In the genomic region with DNA sequence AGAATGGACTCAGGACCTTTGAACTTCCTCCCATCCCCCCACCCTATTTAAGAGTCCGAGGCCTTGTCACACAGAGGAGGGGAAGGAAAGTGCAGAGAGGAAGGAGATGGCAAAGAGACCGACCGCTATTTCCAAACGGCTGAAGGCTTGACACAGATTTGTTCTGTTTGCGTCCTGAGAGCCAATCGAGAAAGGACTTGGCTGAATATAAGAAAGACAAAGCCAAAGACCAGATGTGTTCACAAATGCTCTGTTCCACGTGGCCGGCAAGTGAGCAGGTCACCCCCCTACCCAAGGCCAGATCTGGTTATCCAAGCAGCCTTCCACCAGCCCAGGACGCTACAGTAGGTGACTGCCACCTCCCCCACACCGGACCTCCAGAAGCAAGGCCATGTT, we compare ENCODE assay signal across 8 mouse cellular contexts. TPM values are rescaled to one million over a fixed set of nuclear protein-coding genes. Genes with fewer than 3 reads are reported as not detected.
DNase-seq lines count a peak whose midpoint lies in the region; ATAC-seq lines count a peak whose summit lies in the region.

No protein-coding gene starts in this region.

- no peaks in the 10 kb centered on the region for H3K27me3 ChIP-seq in intestine, embryonic 16.5 days (replicated peaks; ENCODE audit: control insufficient read depth, insufficient read depth, low read length)
- 0 out of 2 replicates have a peak, but pooled peaks cover 4% of the 10 kb centered on the region for H3K27me3 ChIP-seq in midbrain, embryonic 12.5 days

- DNase-seq in kidney, adult 9 months, result peak; percentile 57
- DNase-seq in kidney, adult 18-20 months, result no peak
- peak; percentile 39 for DNase-seq in adrenal gland, adult 8-10 months
- DNase-seq in forelimb bud, embryonic 11.5 days (ENCODE audit: low read depth, low spot score), result peak; percentile 35
- DNase-seq in urinary bladder, postnatal 10 days (ENCODE audit: low spot score), result no peak
- DNase-seq in cerebellum, adult 18-20 months, result no peak

- peak overlapping the region; percentile 83 for H3K4me2 ChIP-seq in intestine, embryonic 16.5 days (ENCODE audit: low read depth, low read length)
- peak overlapping the region; percentile 91 for H3K4me2 ChIP-seq in midbrain, embryonic 12.5 days (replicated peaks)

- peak overlapping the region; percentile 82 for H3K4me3 ChIP-seq in intestine, embryonic 16.5 days (ENCODE audit: low read length)
- H3K4me3 ChIP-seq in midbrain, embryonic 12.5 days, result peak overlapping the region; percentile 71

- no peaks in the 10 kb centered on the region for H3K36me3 ChIP-seq in intestine, embryonic 16.5 days (ENCODE audit: control insufficient read depth, insufficient read depth, low read length)
- no peaks in the 10 kb centered on the region for H3K36me3 ChIP-seq in midbrain, embryonic 12.5 days

- ATAC-seq in intestine, embryonic 16.5 days, result 0 out of 2 replicates have a peak, but pooled peaks have one; percentile 6
- no peak for ATAC-seq in midbrain, embryonic 12.5 days (ENCODE audit: low FRiP score, low read depth)

- H3K4me1 ChIP-seq in intestine, embryonic 16.5 days (ENCODE audit: control insufficient read depth, insufficient read depth, low read length), result peaks cover 59% of the 10 kb centered on the region
- peaks cover 69% of the 10 kb centered on the region for H3K4me1 ChIP-seq in midbrain, embryonic 12.5 days

- peak overlapping the region; percentile 96 for H3K9ac ChIP-seq in intestine, embryonic 16.5 days (ENCODE audit: low read depth, low read length)
- peak overlapping the region; percentile 88 for H3K9ac ChIP-seq in midbrain, embryonic 12.5 days (replicated peaks)

- H3K9me3 ChIP-seq in intestine, embryonic 16.5 days (ENCODE audit: control insufficient read depth, low read length), result no peaks in the 10 kb centered on the region
- H3K9me3 ChIP-seq in midbrain, embryonic 12.5 days, result no peaks in the 10 kb centered on the region

- H3K27ac ChIP-seq in intestine, embryonic 16.5 days (ENCODE audit: low read length), result peak overlapping the region; percentile 56; the same call in 1 of the 2 replicates
- H3K27ac ChIP-seq in midbrain, embryonic 12.5 days (replicated peaks), result no peak overlapping the region

- under 1% methylated on average over 10 of the region's 10 CpGs for WGBS in intestine, embryonic 16.5 days
- 1% methylated on average over 10 of the region's 10 CpGs for WGBS in midbrain, embryonic 12.5 days

RNA-seq across cellular contexts. Expression of a gene that starts 2.8 kb away (rescaled TPM):
- total RNA-seq in adrenal gland, adult 8-10 months (2022), result 10 to 100 TPM; 23.3 to 29.6 (median 26.4) TPM
- 10.1 and 11.7 TPM in 2 replicates for polyA plus RNA-seq in intestine, embryonic 16.5 days (2015; fragmentation: Nextera tagmentation; extraction: Ambion mirVana)
- polyA plus RNA-seq in midbrain, embryonic 12.5 days (2016; fragmentation: Nextera tagmentation; extraction: Ambion mirVana), result 20.8 and 21.8 TPM in 2 replicates

RNA-seq across cellular contexts. Expression of a gene that starts 47.9 kb away (rescaled TPM):
- total RNA-seq in adrenal gland, adult 8-10 months (2022), result not detected
- not detected in 2 replicates for polyA plus RNA-seq in intestine, embryonic 16.5 days (2015; fragmentation: Nextera tagmentation; extraction: Ambion mirVana)
- 0.31 TPM in 1 of 2 replicates, not detected in the other for polyA plus RNA-seq in midbrain, embryonic 12.5 days (2016; fragmentation: Nextera tagmentation; extraction: Ambion mirVana)

Comparison
In these comparisons a context has a peak if more than half of its experiments do, and no peak if none do; other contexts are left out.
1. DNase-seq: peak in kidney, adult 9 months (single experiment), adrenal gland, adult 8-10 months (single experiment) and forelimb bud, embryonic 11.5 days (single experiment); none in kidney, adult 18-20 months (single experiment), urinary bladder, postnatal 10 days (single experiment) and cerebellum, adult 18-20 months (0 of 2).